Mouse (Mus musculus): Measurements from ENCODE around the gene Atad5.

DNA sequence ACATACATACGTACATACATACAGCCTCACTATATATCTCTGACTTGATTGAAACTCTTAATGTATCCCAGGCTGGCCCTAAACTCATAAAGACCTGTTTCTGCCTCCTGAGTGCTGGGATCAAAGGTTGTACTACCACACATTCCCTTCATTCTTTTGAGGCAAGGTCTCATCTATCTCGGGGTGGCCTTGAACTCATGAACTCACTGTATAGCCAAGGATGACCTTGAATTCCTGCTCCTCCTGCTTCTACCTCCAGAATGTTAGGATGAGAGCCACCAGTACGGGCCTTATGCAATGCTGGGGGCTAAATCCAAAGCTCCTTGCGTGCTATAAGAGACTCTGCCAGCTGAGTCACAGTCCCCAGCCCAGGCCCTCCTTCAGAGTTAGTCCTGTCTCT, 71.8 kb downstream of the Atad5 start:
- TF ChIP-seq CTCF (IDR thresholded peaks at IDR 0.05), result no peak
- TF ChIP-seq EP300 (IDR thresholded peaks at IDR 0.05), result no peak

All from lung, postnatal 0 days (tissue).